Mouse (Mus musculus) megakaryocyte, embryonic 14.5 days (primary cell): ENCODE results near the gene Hormad1.

Source experiments
- FLI1 ChIP-seq: IDR thresholded peaks from 2 replicates; pipeline ENCODE4 v1.6.1; 2012; ENCODE audit warnings: low read length, inconsistent platforms, mixed read lengths
- GATA1 ChIP-seq: IDR thresholded peaks from 3 replicates; pipeline ENCODE4 v1.6.1; 2012; ENCODE audit warnings: mixed read lengths, low read length, inconsistent platforms, borderline replicate concordance

DNA sequence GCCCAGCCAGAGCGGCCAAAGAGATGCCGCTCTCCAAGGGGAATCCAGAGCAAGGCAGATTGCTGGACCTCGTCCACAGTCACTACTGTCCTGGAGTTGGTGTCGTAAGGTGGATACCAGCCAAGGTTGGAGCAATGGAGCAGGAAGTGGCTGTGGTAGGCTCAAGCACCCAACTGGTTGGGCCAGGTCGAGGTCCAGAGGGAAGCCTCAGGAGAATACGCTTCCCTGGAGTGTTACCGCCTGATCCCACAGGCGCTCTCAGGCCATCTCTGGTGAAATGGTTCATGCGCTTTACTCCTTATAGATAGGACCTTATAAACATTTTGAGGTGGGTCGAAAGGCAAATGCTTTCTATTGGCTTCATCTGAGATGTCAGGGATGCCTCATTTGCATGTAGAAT is 20.5 kb upstream of the Hormad1 start:
- TF ChIP-seq GATA1 (no peak), FLI1 (no peak)
